Mouse (Mus musculus) splenic B cell, adult 2 months (primary cell): ENCODE measurements around the gene Zbtb49.

Source experiments
- DNase-seq: peaks from one replicate; pipeline ENCODE4 v3.0.0-alpha.2; 2011; ENCODE audit warnings: low read depth, low spot score
- H3K27me3 ChIP-seq: 2 replicates; pipeline ENCODE4 v1.6.1; 2012; ENCODE audit warnings: mild to moderate bottlenecking, low read length, moderate library complexity, mixed read lengths; ENCODE audit not compliant: control insufficient read depth, poor library complexity, insufficient read depth, severe bottlenecking
- H3K36me3 ChIP-seq: 2 replicates; pipeline ENCODE4 v1.6.1; 2012; ENCODE audit warnings: mild to moderate bottlenecking, low read length, moderate library complexity, mixed read lengths; ENCODE audit not compliant: control insufficient read depth, poor library complexity, insufficient read depth, severe bottlenecking

Gene Zbtb49

DNA sequence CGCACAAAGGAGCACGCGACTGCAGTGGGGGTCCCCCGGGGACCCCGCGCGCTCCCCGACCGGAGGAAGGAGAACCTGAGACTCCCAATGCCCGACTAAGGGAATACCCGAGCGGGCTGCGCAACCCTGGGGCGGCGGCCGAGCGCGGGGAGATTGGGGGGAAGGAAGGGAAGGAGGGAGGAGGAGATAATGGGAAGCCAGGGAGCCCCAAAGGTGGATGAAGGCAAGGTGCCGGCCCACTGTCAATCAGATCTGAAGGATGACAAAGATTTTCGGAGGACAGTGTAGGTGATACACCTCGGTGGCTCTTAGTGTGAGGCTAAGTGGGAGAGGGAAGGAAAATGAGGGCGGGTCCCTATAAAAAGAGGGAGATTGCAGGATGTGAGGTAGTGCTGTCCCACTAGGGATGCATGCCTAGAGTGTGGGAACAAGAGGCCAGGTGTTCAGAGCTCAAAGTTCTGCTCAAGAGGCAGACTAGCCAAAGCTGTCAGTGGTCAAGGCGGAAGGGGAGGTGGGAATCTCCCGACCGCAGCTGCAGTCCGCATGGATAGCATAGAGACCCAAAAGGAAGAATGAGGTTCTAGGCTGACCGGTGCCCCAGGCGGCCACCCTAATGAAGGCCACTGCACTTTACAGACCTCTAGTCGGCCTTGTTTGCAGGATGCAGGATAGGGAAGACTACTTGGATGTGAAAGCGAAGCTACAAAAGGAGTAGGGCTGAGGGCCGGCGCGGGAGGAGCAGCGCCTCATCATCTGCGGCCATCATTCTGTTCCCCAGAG lies 60.4 kb downstream of the Zbtb49 start, which contains the start of gene Nsg1:
Nsg1 (minus strand) TSS at position 274 of the 780 bp plus-strand sequence.
- DNase-seq = no peak
- no peaks in the 10 kb centered on the region for H3K36me3 ChIP-seq

GRCm38 (mm10) chr5:38158947-38159633 lies 61.2 kb downstream of the Zbtb49 start:
- Histone ChIP-seq H3K36me3 (no peaks in the 10 kb centered on the region), H3K27me3 (no peaks in the 10 kb centered on the region)
- DNase-seq = no peak

More for the DNA sequence above, 60.4 kb downstream of the Zbtb49 start, which contains the start of gene Nsg1:
- H3K27me3 ChIP-seq = no peaks in the 10 kb centered on the region

DNA sequence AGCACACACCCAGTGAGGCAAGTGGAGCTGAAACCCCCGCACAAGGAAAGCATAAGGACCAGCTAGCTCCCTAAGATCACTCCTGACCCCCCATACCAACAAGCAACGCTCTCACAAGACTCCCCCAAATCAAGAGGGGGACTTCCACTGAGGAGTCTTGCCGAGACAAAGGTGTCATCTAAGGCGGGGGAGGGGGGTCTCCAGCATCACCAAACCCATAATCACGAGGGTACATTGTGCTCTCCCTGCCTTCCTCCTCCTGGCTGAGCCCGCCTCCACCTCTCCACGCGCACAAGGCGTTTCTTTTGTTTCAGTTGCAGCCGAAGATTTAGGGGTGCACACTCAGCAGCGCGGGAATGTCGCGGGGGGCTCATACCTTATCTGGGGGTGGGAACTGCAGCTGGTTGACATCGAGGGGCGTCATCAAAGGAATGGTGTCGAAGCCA lies 61.7 kb downstream of the Zbtb49 start:
- H3K27me3 ChIP-seq = no peaks in the 10 kb centered on the region
- H3K36me3 ChIP-seq = no peaks in the 10 kb centered on the region
- DNase-seq = no peak

GRCm38 (mm10) chr5:38157481-38158020 lies 62.7 kb downstream of the Zbtb49 start:
- no peaks in the 10 kb centered on the region for H3K27me3 ChIP-seq
- no peak for DNase-seq
- H3K36me3 ChIP-seq = no peaks in the 10 kb centered on the region

DNA sequence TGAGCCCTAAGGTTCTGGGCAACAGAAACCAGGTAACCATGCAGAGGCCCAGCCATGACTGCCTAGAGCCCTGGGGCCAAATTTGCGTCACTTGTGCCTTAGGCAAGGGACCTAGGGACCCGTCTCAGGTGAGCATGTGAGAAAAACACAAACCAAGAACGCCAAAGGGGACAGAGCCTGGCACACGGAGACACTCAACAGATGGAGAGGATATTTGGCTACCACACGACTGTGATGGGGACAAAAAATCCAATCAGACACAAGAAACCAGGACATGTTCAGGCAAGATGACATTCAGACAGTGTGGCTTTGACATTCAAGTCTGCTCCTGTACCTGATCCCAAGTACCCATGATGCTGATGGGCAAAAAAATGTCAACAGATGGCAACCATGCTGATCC lies 66.6 kb downstream of the Zbtb49 start:
- DNase-seq = no peak
- Histone ChIP-seq H3K27me3 (no peaks in the 10 kb centered on the region), H3K36me3 (no peaks in the 10 kb centered on the region)

DNA sequence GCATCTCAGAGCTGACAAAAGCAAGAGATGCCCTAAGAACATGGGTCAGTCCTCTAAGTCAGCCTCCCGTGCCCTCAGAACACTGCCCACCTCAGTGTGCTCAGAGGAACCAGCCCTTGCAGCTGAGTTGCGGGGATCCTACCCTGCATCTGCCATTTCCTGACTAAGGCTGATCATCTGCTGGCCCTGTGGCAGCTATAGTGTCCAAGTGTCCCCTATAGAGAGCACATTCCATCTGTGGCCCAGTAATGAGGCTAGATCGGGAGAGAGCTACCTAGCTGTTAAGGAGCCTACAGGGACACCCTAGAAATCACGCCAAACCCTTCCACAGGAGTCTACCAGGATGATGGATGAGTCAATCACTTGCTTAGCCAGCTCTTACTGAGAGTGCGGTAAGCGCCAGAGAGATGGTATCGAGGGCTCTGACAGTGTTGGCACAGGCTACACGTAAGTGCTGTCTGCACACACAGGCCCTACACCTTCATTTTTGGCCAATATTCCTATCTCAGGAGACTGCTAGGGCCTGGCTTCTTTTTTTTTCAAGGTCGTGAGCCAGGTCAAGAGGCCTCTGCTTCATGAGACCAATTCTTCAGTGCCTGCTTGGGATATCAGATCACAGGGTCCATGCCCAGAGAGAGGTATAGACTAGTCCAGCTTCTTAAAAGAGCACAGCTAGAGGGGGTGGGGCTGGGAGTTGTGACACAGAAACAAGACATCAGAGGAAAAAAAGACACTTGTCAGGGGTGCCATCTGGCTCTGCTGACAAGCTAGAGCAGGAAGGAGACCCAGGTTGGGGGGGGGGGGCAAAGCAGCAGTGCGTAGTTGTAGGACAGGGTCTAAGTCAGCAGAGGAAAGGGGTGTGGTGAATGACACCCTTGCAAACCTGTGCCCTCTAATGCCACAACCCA lies 67.8 kb downstream of the Zbtb49 start:
- no peak for DNase-seq
- H3K27me3 ChIP-seq = no peaks in the 10 kb centered on the region
- H3K36me3 ChIP-seq = no peaks in the 10 kb centered on the region

GRCm38 (mm10) chr5:38151264-38151663 lies 69.0 kb downstream of the Zbtb49 start:
- DNase-seq = no peak
- Histone ChIP-seq H3K36me3 (no peaks in the 10 kb centered on the region), H3K27me3 (no peaks in the 10 kb centered on the region)

GRCm38 (mm10) chr5:38146524-38146923 lies 73.7 kb downstream of the Zbtb49 start:
- Histone ChIP-seq H3K27me3 (no peaks in the 10 kb centered on the region), H3K36me3 (no peaks in the 10 kb centered on the region)
- no peak for DNase-seq

DNA sequence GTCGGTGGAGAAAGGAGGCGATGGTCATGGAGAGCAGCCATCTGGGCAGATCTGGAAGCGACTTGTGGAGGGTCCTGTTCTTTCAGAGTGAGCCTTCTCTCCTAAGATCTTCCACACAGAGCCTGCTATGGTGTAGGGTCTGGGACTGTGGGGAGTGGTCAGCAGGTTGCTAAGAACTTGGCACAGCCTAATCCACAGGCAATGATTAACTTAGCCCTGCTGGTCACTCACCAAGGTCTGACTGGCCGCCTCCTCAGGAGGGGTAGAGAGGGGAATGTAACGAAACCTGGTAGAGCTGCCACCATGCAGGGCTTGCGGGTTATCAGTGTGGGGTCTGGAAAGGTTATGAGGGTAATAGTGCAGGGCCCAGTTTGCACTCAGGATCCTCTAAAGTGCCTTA lies 79.4 kb downstream of the Zbtb49 start:
- Histone ChIP-seq H3K36me3 (0 out of 2 replicates have a peak, but pooled peaks cover 2% of the 10 kb centered on the region), H3K27me3 (no peaks in the 10 kb centered on the region)
- no peak for DNase-seq
